Mouse (Mus musculus) cerebellum, adult 2 months (tissue): ENCODE data around the gene Sowaha. TPM values are rescaled to one million over a fixed set of nuclear protein-coding genes. Genes with fewer than 3 reads are reported as not detected.

ENCODE experiments used
- DNase-seq, 2 experiments: peaks; one replicate each; pipeline ENCODE4 v3.0.0; 2021
- H3K27ac ChIP-seq: fragments of 200-500 bp; 2 replicates; pipeline ENCODE4 v1.5.1; 2012; ENCODE audit warnings: low read length, control low read depth, inconsistent platforms; ENCODE audit not compliant: insufficient read depth
- H3K27me3 ChIP-seq: fragments of 200-500 bp; 2 replicates; pipeline ENCODE4 v1.6.1; 2012; ENCODE audit warnings: inconsistent platforms, mild to moderate bottlenecking, low read length, moderate library complexity; ENCODE audit not compliant: control insufficient read depth, insufficient read depth
- H3K4me1 ChIP-seq: fragments of 200-500 bp; 2 replicates; pipeline ENCODE4 v1.6.1; 2011; ENCODE audit warnings: low read length; ENCODE audit not compliant: control insufficient read depth, insufficient read depth
- H3K4me3 ChIP-seq: fragments of 200-500 bp; replicated peaks from 2 replicates; pipeline ENCODE3; 2011; ENCODE audit warnings: mild to moderate bottlenecking, low read depth, low read length, control low read depth; ENCODE audit not compliant: insufficient read depth
- CTCF ChIP-seq: fragments of 200-500 bp; IDR thresholded peaks from 2 replicates; pipeline ENCODE4 v1.5.1; 2011; ENCODE audit warnings: low read depth, mild to moderate bottlenecking, control low read depth, low read length, moderate library complexity, borderline replicate concordance; ENCODE audit not compliant: insufficient read depth
- POLR2A ChIP-seq: fragments of 200-500 bp; IDR thresholded peaks from 2 replicates; pipeline ENCODE4 v1.6.1; 2011; ENCODE audit warnings: low read length, control low read depth, borderline replicate concordance; ENCODE audit not compliant: insufficient read depth
- WGBS: fragments of 180-500 bp; shearing (Covaris S2); methylation state at CpG from one replicate; pipeline ENCODE4 v1.1.7; 2018; 5-methylcytosine and 5-hydroxymethylcytosine counted together
- polyA plus RNA-seq: library from polyadenylated mRNA; depleted of rRNA; stranded (reverse); fragments of >200 nt; gene quantifications from 2 replicates; pipeline ENCODE4 v1.2.3, GENCODE M21; 2012

Sowaha gene
- polyA plus RNA-seq, 1 experiment: 23.1 TPM

DNA sequence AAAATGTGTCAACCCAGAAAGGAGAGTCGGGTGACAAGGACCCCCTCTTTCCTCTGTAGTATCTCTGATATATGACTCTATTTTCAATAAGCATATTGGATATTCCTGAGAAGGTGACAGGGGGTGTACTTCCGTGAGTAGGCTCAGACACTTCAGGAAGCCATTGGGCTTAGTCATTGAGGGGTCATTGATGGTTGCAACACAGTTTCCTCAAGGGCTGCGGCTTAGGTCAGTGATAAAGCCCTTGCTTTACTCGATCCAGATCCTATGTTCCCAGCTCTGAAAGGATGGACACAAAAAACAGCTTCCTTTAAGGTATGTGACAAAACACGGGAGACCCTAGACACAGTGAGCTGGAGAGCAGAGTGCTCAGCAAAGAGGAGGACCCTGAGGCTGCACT lies 23.7 kb upstream of the Sowaha start:
- Histone ChIP-seq H3K27ac (no peak overlapping the region), H3K4me3 (no peak overlapping the region), H3K27me3 (no peaks in the 10 kb centered on the region), H3K4me1 (peaks cover 31% of the 10 kb centered on the region)
- no peak for DNase-seq
- no peak for TF ChIP-seq POLR2A
- TF ChIP-seq CTCF: no peak
- WGBS: 95% methylated on average over 5 of the region's 5 CpGs

- H3K4me1 ChIP-seq: peaks cover 23% of the 10 kb centered on the region
- H3K27ac ChIP-seq: no peak overlapping the region
- H3K27me3 ChIP-seq: no peaks in the 10 kb centered on the region
- no peak for TF ChIP-seq POLR2A
- TF ChIP-seq CTCF: peak; percentile 33; the same call in 1 of the 2 replicates
- DNase-seq: no peak
- no peak overlapping the region for H3K4me3 ChIP-seq
- WGBS: 84% methylated on average over 8 of the region's 8 CpGs
Measured at GRCm38 (mm10) chr11:53502039-53502765, 22.1 kb upstream of the Sowaha start.

DNA sequence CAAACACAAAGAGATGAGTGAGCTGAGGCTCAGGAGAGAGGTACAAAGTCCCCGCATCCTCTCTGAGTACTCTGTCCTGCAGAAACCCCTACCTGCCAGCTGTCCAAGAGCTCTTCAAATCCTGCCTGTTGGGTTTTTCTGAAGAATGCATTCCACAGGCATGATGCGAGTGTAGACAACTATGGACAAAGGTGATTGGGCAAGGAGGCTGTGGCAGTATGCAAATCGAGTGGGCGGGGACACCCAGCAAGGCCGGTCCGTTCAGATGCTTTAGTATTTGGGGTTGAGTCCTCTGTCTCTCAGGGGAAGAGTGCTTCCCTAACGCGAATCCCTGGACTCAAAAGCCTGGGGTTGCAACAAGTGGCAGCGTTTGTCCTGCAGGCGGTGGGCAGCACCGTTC lies 20.5 kb upstream of the Sowaha start:
- DNase-seq: no peak
- TF ChIP-seq POLR2A: no peak
- TF ChIP-seq CTCF: no peak
- 54% methylated on average over 11 of the region's 11 CpGs for WGBS
- Histone ChIP-seq H3K27ac (no peak overlapping the region), H3K4me1 (peaks cover 22% of the 10 kb centered on the region), H3K27me3 (no peaks in the 10 kb centered on the region), H3K4me3 (no peak overlapping the region)

GRCm38 (mm10) chr11:53496946-53497345 lies 16.9 kb upstream of the Sowaha start:
- 13% methylated on average over 6 of the region's 6 CpGs for WGBS
- Histone ChIP-seq H3K27me3 (no peaks in the 10 kb centered on the region), H3K4me3 (no peak overlapping the region), H3K27ac (peak overlapping the region; percentile 44), H3K4me1 (peaks cover 13% of the 10 kb centered on the region)
- TF ChIP-seq CTCF (no peak), POLR2A (no peak)
- DNase-seq: peak; percentile 46 to 60

DNA sequence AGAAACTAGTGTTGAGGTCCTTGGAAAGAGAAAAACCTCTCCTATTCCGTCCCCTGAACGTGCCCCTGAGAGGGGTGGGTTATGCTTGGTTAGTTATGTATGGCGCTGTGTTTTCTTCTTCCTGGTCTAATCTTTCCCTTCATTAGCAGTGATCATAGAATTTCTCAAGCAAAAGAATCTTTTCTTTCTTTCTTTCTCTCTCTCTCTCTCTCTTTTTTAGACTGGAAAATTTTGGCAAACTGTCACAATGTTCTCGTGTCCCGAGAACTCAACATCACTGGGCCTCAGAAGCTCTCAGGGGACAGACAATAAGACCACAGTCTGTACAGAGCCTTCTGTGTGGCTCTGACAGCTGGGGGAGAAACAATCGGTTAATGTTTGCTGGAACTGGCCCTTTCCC lies 15.3 kb upstream of the Sowaha start:
- WGBS: 73% methylated on average over 6 of the region's 6 CpGs
- H3K27me3 ChIP-seq: no peaks in the 10 kb centered on the region
- no peak overlapping the region for H3K4me3 ChIP-seq
- H3K4me1 ChIP-seq: peaks cover 13% of the 10 kb centered on the region
- DNase-seq: no peak
- TF ChIP-seq POLR2A (no peak), CTCF (no peak)
- peak overlapping the region; percentile 41; the same call in 1 of the 2 replicates for H3K27ac ChIP-seq

- Histone ChIP-seq H3K27me3 (no peaks in the 10 kb centered on the region), H3K4me1 (peaks cover 8% of the 10 kb centered on the region), H3K4me3 (no peak overlapping the region), H3K27ac (no peak overlapping the region)
- WGBS: 87% methylated on average over 3 of the region's 3 CpGs
- no peak for DNase-seq
- TF ChIP-seq POLR2A (no peak), CTCF (no peak)
Measured at GRCm38 (mm10) chr11:53493243-53493955, 13.3 kb upstream of the Sowaha start.

- no peak overlapping the region for H3K27ac ChIP-seq
- H3K4me3 ChIP-seq: no peak overlapping the region
- peak in 1 of 2 experiments; percentile 50 for DNase-seq
- 56% methylated on average over 8 of the region's 8 CpGs for WGBS
- no peak for TF ChIP-seq POLR2A
- TF ChIP-seq CTCF: no peak
- peaks cover 5% of the 10 kb centered on the region; the same call in 1 of the 2 replicates for H3K4me1 ChIP-seq
- H3K27me3 ChIP-seq: no peaks in the 10 kb centered on the region
Measured at GRCm38 (mm10) chr11:53491954-53492401, 11.9 kb upstream of the Sowaha start.

DNA sequence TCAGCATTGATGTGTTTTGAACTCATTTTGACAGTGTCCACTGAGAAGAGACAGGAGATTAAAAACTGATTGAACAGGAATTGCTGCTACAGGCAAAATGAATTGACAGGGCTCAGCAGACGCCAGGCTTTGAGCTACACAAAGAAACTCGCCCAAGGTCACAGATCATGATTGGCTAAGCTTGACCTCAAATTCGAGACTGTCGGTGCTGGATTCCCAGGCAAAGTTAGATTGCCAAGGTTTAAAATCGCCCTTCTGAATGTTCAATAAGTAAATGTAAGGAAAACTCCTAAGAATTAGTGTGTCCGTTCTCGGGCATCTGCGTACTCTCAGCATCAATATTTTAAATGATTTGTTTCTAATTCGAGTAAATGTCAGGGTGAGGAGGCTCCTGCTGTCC lies 9.3 kb upstream of the Sowaha start:
- no peaks in the 10 kb centered on the region for H3K27me3 ChIP-seq
- 83% methylated on average over 9 of the region's 9 CpGs for WGBS
- DNase-seq: no peak
- peaks cover 5% of the 10 kb centered on the region; the same call in 1 of the 2 replicates for H3K4me1 ChIP-seq
- H3K4me3 ChIP-seq: no peak overlapping the region
- no peak overlapping the region for H3K27ac ChIP-seq
- TF ChIP-seq POLR2A (no peak), CTCF (no peak)
